Mouse (Mus musculus) liver, embryonic 14.5 days (tissue): ENCODE measurements around the gene Prr15. TPM values are rescaled to one million over a fixed set of nuclear protein-coding genes. Genes with fewer than 3 reads are reported as not detected.
A peak's percentile ranks its signal among the peaks of the same experiment; 100 is the strongest.

Source experiments
- ATAC-seq: fragments of 200-750 bp; cut with Nextera tagmentation; 2 replicates; pipeline ENCODE4 v1.8.0; 2017; ENCODE audit warnings: moderate number of reproducible peaks, mild to moderate bottlenecking, moderate library complexity; ENCODE audit not compliant: insufficient read depth
- DNase-seq, 3 experiments: peaks; one replicate each; pipeline ENCODE4 v3.0.0-alpha.2; 2012 to 2013; ENCODE audit warnings: low read depth in 3 of 3, low spot score in 3 of 3
- H3K27ac ChIP-seq: fragments of 300-500 bp; sonication (generic); 2 replicates; pipeline ENCODE4 v1.5.1; 2014; ENCODE audit warnings: moderate library complexity, mild to moderate bottlenecking, control low read depth, inconsistent platforms
- H3K27me3 ChIP-seq: fragments of 300-500 bp; sonication (generic); 2 replicates; pipeline ENCODE4 v1.6.1; 2014; ENCODE audit warnings: mild to moderate bottlenecking, low read length, moderate library complexity; ENCODE audit not compliant: control insufficient read depth, insufficient read depth
- H3K36me3 ChIP-seq: fragments of 300-500 bp; sonication (generic); replicated peaks from 2 replicates; pipeline ENCODE4 v1.6.1; 2014; ENCODE audit warnings: low read depth; ENCODE audit not compliant: control insufficient read depth, insufficient read depth
- H3K4me1 ChIP-seq, 2 experiments: fragments of 200-500 bp in 1 of 2; fragments of 300-500 bp in 1 of 2; sonication (generic) in 1 of 2; replicated peaks; 2 replicates each; pipeline ENCODE4 v1.6.1; 2012 to 2014; ENCODE audit warnings: antibody characterized with exemption in 1 of 2, inconsistent platforms in 1 of 2, low read length in 1 of 2; ENCODE audit not compliant: control insufficient read depth in 2 of 2, insufficient read depth in 2 of 2
- H3K4me2 ChIP-seq: fragments of 300-500 bp; sonication (generic); 2 replicates; pipeline ENCODE4 v1.6.1; 2014; ENCODE audit warnings: low read depth, mild to moderate bottlenecking, control low read depth, moderate library complexity
- H3K4me3 ChIP-seq, 2 experiments: fragments of 200-500 bp in 1 of 2; fragments of 300-500 bp in 1 of 2; sonication (generic) in 1 of 2; 2 replicates each; pipeline ENCODE4 v1.5.1; 2012 to 2014; ENCODE audit warnings: low read depth in 2 of 2, low read length in 2 of 2, mild to moderate bottlenecking in 2 of 2, control low read depth in 1 of 2, inconsistent platforms in 1 of 2, moderate library complexity in 1 of 2; ENCODE audit not compliant: insufficient read depth in 1 of 2
- H3K9ac ChIP-seq: fragments of 300-500 bp; sonication (generic); replicated peaks from 2 replicates; pipeline ENCODE4 v1.6.1; 2014; ENCODE audit warnings: mild to moderate bottlenecking, control low read depth, moderate library complexity
- H3K9me3 ChIP-seq: fragments of 300-500 bp; sonication (generic); 2 replicates; pipeline ENCODE4 v1.6.1; 2016; ENCODE audit warnings: low read length, mixed read lengths; ENCODE audit not compliant: control insufficient read depth
- CTCF ChIP-seq: IDR thresholded peaks from 2 replicates; pipeline ENCODE4 v1.5.1; 2016; ENCODE audit warnings: antibody characterized with exemption, low read depth, control low read depth
- EP300 ChIP-seq: IDR thresholded peaks from 2 replicates; pipeline ENCODE4 v1.6.1; 2016; ENCODE audit warnings: antibody characterized with exemption, low read depth
- WGBS: fragments of 180-500 bp; shearing (Covaris S2); extraction: QIAGEN DNeasy Blood & Tissue Kit; methylation state at CpG from one replicate; pipeline ENCODE4 v1.1.7; 2014; ENCODE audit not compliant: insufficient replicate concordance; 5-methylcytosine and 5-hydroxymethylcytosine counted together
- polyA plus RNA-seq, 2 experiments: library from polyadenylated mRNA; depleted of rRNA in 1 of 2; stranded (reverse) in 1 of 2; unstranded in 1 of 2; fragments of >200 nt; fragmentation: Nextera tagmentation in 1 of 2; extraction: Ambion mirVana in 1 of 2; gene quantifications; 2 replicates each; pipeline versions ENCODE4 v1.2.1 to v1.2.3; 2012 to 2014

Gene Prr15
- polyA plus RNA-seq, 2 experiments = 0.33 to 0.66 TPM

- 57% methylated on average over 6 of the region's 6 CpGs for WGBS
- DNase-seq = no peak
Measured at GRCm38 (mm10) chr6:54280248-54280647, 45.4 kb upstream of the Prr15 start.

GRCm38 (mm10) chr6:54283299-54283698 lies 42.3 kb upstream of the Prr15 start:
- Histone ChIP-seq H3K9me3 (no peaks in the 10 kb centered on the region), H3K4me3 (no peak overlapping the region), H3K9ac (no peak overlapping the region), H3K27me3 (no peaks in the 10 kb centered on the region), H3K4me1 (0 out of 4 replicates have a peak, but pooled peaks cover 0 to 5% of the 10 kb centered on the region in 2 experiments), H3K4me2 (no peak overlapping the region), H3K27ac (no peak overlapping the region), H3K36me3 (no peaks in the 10 kb centered on the region)
- TF ChIP-seq CTCF = no peak
- TF ChIP-seq EP300 = no peak
- DNase-seq (no peak), ATAC-seq (no peak)
- 19% methylated on average over 1 of the region's 1 CpGs for WGBS

More at GRCm38 (mm10) chr6:54280248-54280647, 45.4 kb upstream of the Prr15 start:
- Histone ChIP-seq H3K9me3 (no peaks in the 10 kb centered on the region), H3K4me1 (0 out of 4 replicates have a peak, but pooled peaks cover 0 to 5% of the 10 kb centered on the region in 2 experiments), H3K9ac (no peak overlapping the region), H3K27me3 (no peaks in the 10 kb centered on the region), H3K4me3 (no peak overlapping the region), H3K36me3 (no peaks in the 10 kb centered on the region), H3K27ac (no peak overlapping the region), H3K4me2 (no peak overlapping the region)
- TF ChIP-seq EP300 = no peak
- TF ChIP-seq CTCF = no peak
- ATAC-seq = no peak

GRCm38 (mm10) chr6:54284167-54284711 lies 41.4 kb upstream of the Prr15 start:
- TF ChIP-seq EP300 (no peak), CTCF (no peak)
- no peaks in the 10 kb centered on the region for H3K36me3 ChIP-seq

GRCm38 (mm10) chr6:54286813-54287212 lies 38.8 kb upstream of the Prr15 start:
- no peak overlapping the region for H3K4me3 ChIP-seq
- DNase-seq = no peak

More at GRCm38 (mm10) chr6:54284167-54284711, 41.4 kb upstream of the Prr15 start:
- Histone ChIP-seq H3K4me2 (no peak overlapping the region), H3K9ac (no peak overlapping the region), H3K27ac (no peak overlapping the region), H3K27me3 (no peaks in the 10 kb centered on the region), H3K4me1 (peaks cover 0 to 5% of the 10 kb centered on the region in 2 experiments; a peak in 1 of 4 replicates), H3K9me3 (no peaks in the 10 kb centered on the region), H3K4me3 (no peak overlapping the region)
- 48% methylated on average over 12 of the region's 12 CpGs for WGBS
- DNase-seq = no peak
- ATAC-seq = no peak

GRCm38 (mm10) chr6:54289774-54290500 lies 35.7 kb upstream of the Prr15 start:
- WGBS = 51% methylated on average over 10 of the region's 10 CpGs
- peaks cover 0 to 7% of the 10 kb centered on the region in 2 experiments; a peak in 2 of 4 replicates for H3K4me1 ChIP-seq
- H3K4me2 ChIP-seq = no peak overlapping the region
- H3K4me3 ChIP-seq = no peak overlapping the region
- ATAC-seq (peak; percentile 60), DNase-seq (peak; percentile 11 to 26 (median 24))
- H3K27me3 ChIP-seq = no peaks in the 10 kb centered on the region
- TF ChIP-seq CTCF (no peak), EP300 (no peak)
- no peaks in the 10 kb centered on the region for H3K9me3 ChIP-seq
- H3K9ac ChIP-seq = no peak overlapping the region
- no peak overlapping the region for H3K27ac ChIP-seq
- no peaks in the 10 kb centered on the region for H3K36me3 ChIP-seq

More at GRCm38 (mm10) chr6:54286813-54287212, 38.8 kb upstream of the Prr15 start:
- ATAC-seq = no peak
- no peak overlapping the region for H3K27ac ChIP-seq
- no peak overlapping the region for H3K4me2 ChIP-seq
- no peaks in the 10 kb centered on the region for H3K36me3 ChIP-seq
- TF ChIP-seq CTCF (no peak), EP300 (no peak)
- H3K9me3 ChIP-seq = no peaks in the 10 kb centered on the region
- peaks cover 0 to 7% of the 10 kb centered on the region in 2 experiments; a peak in 2 of 4 replicates for H3K4me1 ChIP-seq
- H3K27me3 ChIP-seq = no peaks in the 10 kb centered on the region
- WGBS = 60% methylated on average over 5 of the region's 5 CpGs
- no peak overlapping the region for H3K9ac ChIP-seq
